Mouse (Mus musculus): ENCODE data around the gene Glul. TPM values are rescaled to one million over a fixed set of nuclear protein-coding genes. Genes with fewer than 3 reads are reported as not detected.

Glul gene
- polyA plus RNA-seq, 1 experiment from 2014 or later, result 88.4 TPM

GRCm38 (mm10) chr1:153911276-153911795 lies 11.6 kb downstream of the Glul start:
- Histone ChIP-seq H3K4me1 (no peaks in the 10 kb centered on the region; the same call in 1 of the 2 replicates), H3K9me3 (no peaks in the 10 kb centered on the region), H3K4me3 (no peak overlapping the region), H3K27ac (no peak overlapping the region), H3K4me2 (no peak overlapping the region), H3K27me3 (no peaks in the 10 kb centered on the region), H3K36me3 (peaks cover 35% of the 10 kb centered on the region), H3K9ac (no peak overlapping the region)
- no peak for ATAC-seq (ENCODE audit: insufficient number of reproducible peaks, low FRiP score, low TSS enrichment, low read depth)
- WGBS, result 85% methylated on average over 6 of the region's 6 CpGs

- Histone ChIP-seq H3K4me2 (no peak overlapping the region), H3K4me1 (no peaks in the 10 kb centered on the region; the same call in 1 of the 2 replicates), H3K9me3 (no peaks in the 10 kb centered on the region), H3K36me3 (peaks cover 11% of the 10 kb centered on the region), H3K4me3 (no peak overlapping the region), H3K27ac (no peak overlapping the region), H3K27me3 (no peaks in the 10 kb centered on the region), H3K9ac (no peak overlapping the region)
- ATAC-seq (ENCODE audit: insufficient number of reproducible peaks, low FRiP score, low TSS enrichment, low read depth), result no peak
- WGBS, result 70% methylated on average over 3 of the region's 3 CpGs
Observed at GRCm38 (mm10) chr1:153913869-153914268, 14.1 kb downstream of the Glul start.

- no peak overlapping the region for H3K9ac ChIP-seq
Observed at GRCm38 (mm10) chr1:153918521-153919206, 18.9 kb downstream of the Glul start.

GRCm38 (mm10) chr1:153921642-153922041 lies 21.9 kb downstream of the Glul start:
- ATAC-seq (ENCODE audit: insufficient number of reproducible peaks, low FRiP score, low TSS enrichment, low read depth), result no peak
- no peak overlapping the region for H3K27ac ChIP-seq
- no peaks in the 10 kb centered on the region for H3K27me3 ChIP-seq
- H3K36me3 ChIP-seq, result no peaks in the 10 kb centered on the region
- no peak overlapping the region for H3K9ac ChIP-seq
- H3K9me3 ChIP-seq, result no peaks in the 10 kb centered on the region
- H3K4me3 ChIP-seq, result no peak overlapping the region
- 88% methylated on average over 3 of the region's 3 CpGs for WGBS
- H3K4me2 ChIP-seq, result no peak overlapping the region
- no peaks in the 10 kb centered on the region for H3K4me1 ChIP-seq

More at GRCm38 (mm10) chr1:153918521-153919206, 18.9 kb downstream of the Glul start:
- no peak overlapping the region for H3K27ac ChIP-seq
- no peaks in the 10 kb centered on the region for H3K9me3 ChIP-seq
- WGBS, result 84% methylated on average over 3 of the region's 3 CpGs
- no peak for ATAC-seq (ENCODE audit: insufficient number of reproducible peaks, low FRiP score, low TSS enrichment, low read depth)
- no peak overlapping the region for H3K4me2 ChIP-seq
- H3K27me3 ChIP-seq, result no peaks in the 10 kb centered on the region
- H3K4me1 ChIP-seq, result no peaks in the 10 kb centered on the region; the same call in 1 of the 2 replicates
- no peaks in the 10 kb centered on the region for H3K36me3 ChIP-seq
- H3K4me3 ChIP-seq, result no peak overlapping the region

- no peaks in the 10 kb centered on the region for H3K4me1 ChIP-seq
- H3K4me3 ChIP-seq, result no peak overlapping the region
- WGBS, result 29% methylated on average over 5 of the region's 5 CpGs
- no peaks in the 10 kb centered on the region for H3K36me3 ChIP-seq
- H3K27me3 ChIP-seq, result no peaks in the 10 kb centered on the region
- H3K27ac ChIP-seq, result no peak overlapping the region
- H3K9me3 ChIP-seq, result no peaks in the 10 kb centered on the region
- ATAC-seq (ENCODE audit: insufficient number of reproducible peaks, low FRiP score, low TSS enrichment, low read depth), result no peak
- H3K4me2 ChIP-seq, result no peak overlapping the region
- H3K9ac ChIP-seq, result no peak overlapping the region
Observed at GRCm38 (mm10) chr1:153922571-153923021, 22.9 kb downstream of the Glul start.

- Histone ChIP-seq H3K36me3 (no peaks in the 10 kb centered on the region), H3K9me3 (no peaks in the 10 kb centered on the region), H3K4me1 (no peaks in the 10 kb centered on the region), H3K27me3 (no peaks in the 10 kb centered on the region), H3K27ac (no peak overlapping the region), H3K4me2 (no peak overlapping the region), H3K9ac (no peak overlapping the region), H3K4me3 (no peak overlapping the region)
- whole genome bisulfite sequencing, result 69% methylated on average over 6 of the region's 6 CpGs
- ATAC-seq (ENCODE audit: insufficient number of reproducible peaks, low FRiP score, low TSS enrichment, low read depth), result no peak
Observed at GRCm38 (mm10) chr1:153924395-153925385, 24.9 kb downstream of the Glul start.

- Histone ChIP-seq H3K4me2 (no peak overlapping the region), H3K27me3 (no peaks in the 10 kb centered on the region), H3K36me3 (no peaks in the 10 kb centered on the region), H3K27ac (no peak overlapping the region), H3K9me3 (no peaks in the 10 kb centered on the region), H3K9ac (no peak overlapping the region), H3K4me3 (no peak overlapping the region), H3K4me1 (no peaks in the 10 kb centered on the region)
- 80% methylated on average over 2 of the region's 2 CpGs for WGBS
- no peak for ATAC-seq (ENCODE audit: insufficient number of reproducible peaks, low FRiP score, low TSS enrichment, low read depth)
Observed at GRCm38 (mm10) chr1:153930431-153930830, 30.7 kb downstream of the Glul start.

GRCm38 (mm10) chr1:153933772-153934171 lies 34.0 kb downstream of the Glul start:
- no peak overlapping the region for H3K9ac ChIP-seq
- H3K4me1 ChIP-seq, result no peaks in the 10 kb centered on the region
- ATAC-seq (ENCODE audit: insufficient number of reproducible peaks, low FRiP score, low TSS enrichment, low read depth), result no peak
- no peaks in the 10 kb centered on the region for H3K27me3 ChIP-seq
- WGBS, result 47% methylated on average over 1 of the region's 1 CpGs
- H3K9me3 ChIP-seq, result no peaks in the 10 kb centered on the region
- no peak overlapping the region for H3K4me3 ChIP-seq
- H3K4me2 ChIP-seq, result no peak overlapping the region
- no peak overlapping the region for H3K27ac ChIP-seq
- H3K36me3 ChIP-seq, result no peaks in the 10 kb centered on the region

GRCm38 (mm10) chr1:153935844-153936380 lies 36.2 kb downstream of the Glul start:
- H3K9me3 ChIP-seq, result no peaks in the 10 kb centered on the region
- H3K4me1 ChIP-seq, result no peaks in the 10 kb centered on the region
- no peak overlapping the region for H3K4me3 ChIP-seq
- ATAC-seq (ENCODE audit: insufficient number of reproducible peaks, low FRiP score, low TSS enrichment, low read depth), result no peak
- no peak overlapping the region for H3K9ac ChIP-seq
- no peaks in the 10 kb centered on the region for H3K27me3 ChIP-seq
- H3K36me3 ChIP-seq, result no peaks in the 10 kb centered on the region
- 81% methylated on average over 12 of the region's 12 CpGs for WGBS
- H3K4me2 ChIP-seq, result no peak overlapping the region
- no peak overlapping the region for H3K27ac ChIP-seq

GRCm38 (mm10) chr1:153937025-153937424 lies 37.3 kb downstream of the Glul start:
- no peaks in the 10 kb centered on the region for H3K4me1 ChIP-seq
- no peak overlapping the region for H3K9ac ChIP-seq
- no peaks in the 10 kb centered on the region for H3K9me3 ChIP-seq
- 92% methylated on average over 2 of the region's 2 CpGs for WGBS
- H3K27ac ChIP-seq, result no peak overlapping the region
- ATAC-seq (ENCODE audit: insufficient number of reproducible peaks, low FRiP score, low TSS enrichment, low read depth), result no peak
- no peaks in the 10 kb centered on the region for H3K36me3 ChIP-seq
- H3K27me3 ChIP-seq, result no peaks in the 10 kb centered on the region
- no peak overlapping the region for H3K4me3 ChIP-seq
- no peak overlapping the region for H3K4me2 ChIP-seq

- no peak overlapping the region for H3K4me2 ChIP-seq
- H3K27ac ChIP-seq, result no peak overlapping the region
- no peak for ATAC-seq (ENCODE audit: insufficient number of reproducible peaks, low FRiP score, low TSS enrichment, low read depth)
- no peaks in the 10 kb centered on the region for H3K27me3 ChIP-seq
- H3K4me3 ChIP-seq, result no peak overlapping the region
- no peaks in the 10 kb centered on the region for H3K4me1 ChIP-seq
- WGBS, result 76% methylated on average over 2 of the region's 2 CpGs
- no peaks in the 10 kb centered on the region for H3K9me3 ChIP-seq
- no peak overlapping the region for H3K9ac ChIP-seq
- no peaks in the 10 kb centered on the region for H3K36me3 ChIP-seq
Observed at GRCm38 (mm10) chr1:153940986-153941385, 41.2 kb downstream of the Glul start.
